Mouse (Mus musculus) brown adipose tissue, adult 24 weeks (tissue): ENCODE results near the gene Gpatch1. TPM values are rescaled to one million over a fixed set of nuclear protein-coding genes. Genes with fewer than 3 reads are reported as not detected.

Experiments used
- H3K27ac ChIP-seq: fragments of 200-500 bp; replicated peaks from 2 replicates; pipeline ENCODE4 v1.5.1; 2012; ENCODE audit warnings: low read depth, mild to moderate bottlenecking, low read length
- H3K4me1 ChIP-seq: fragments of 200-500 bp; 2 replicates; pipeline ENCODE4 v1.6.1; 2012; ENCODE audit warnings: low read length, mixed read lengths; ENCODE audit not compliant: control insufficient read depth, insufficient read depth, insufficient read length
- H3K4me3 ChIP-seq: fragments of 200-500 bp; 2 replicates; pipeline ENCODE4 v1.5.1; 2012; ENCODE audit warnings: low read depth, mild to moderate bottlenecking, low read length, moderate library complexity; ENCODE audit not compliant: insufficient read depth
- polyA plus RNA-seq: library from polyadenylated mRNA; stranded (reverse); fragments of >200 nt; gene quantifications from 2 replicates; pipeline ENCODE4 v1.2.4, GENCODE M21; 2012; ENCODE audit not compliant: missing spikeins, insufficient read depth, insufficient read length

Gpatch1 gene
- polyA plus RNA-seq, 1 experiment = 7.3 TPM

DNA sequence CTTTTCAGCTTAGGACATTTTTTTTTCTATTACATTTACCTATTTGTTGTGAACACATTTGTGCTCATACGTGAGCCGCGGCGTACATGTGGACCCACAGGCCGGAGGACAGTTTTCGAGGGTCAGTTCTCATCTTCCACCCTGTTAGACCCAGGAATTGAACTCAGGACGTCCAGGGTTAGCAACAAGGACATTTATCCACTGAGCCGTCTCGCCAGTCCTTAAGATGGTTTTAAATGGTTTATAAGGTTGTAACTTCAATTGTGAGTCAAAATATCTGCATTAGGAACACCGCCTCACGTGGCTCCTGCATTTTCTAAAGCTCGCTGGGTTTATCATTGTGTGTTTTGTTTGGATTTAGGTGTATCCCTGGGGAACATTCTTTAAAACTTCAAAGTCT is 84.4 kb downstream of the Gpatch1 start:
- H3K4me3 ChIP-seq = peak overlapping the region; percentile 50

DNA sequence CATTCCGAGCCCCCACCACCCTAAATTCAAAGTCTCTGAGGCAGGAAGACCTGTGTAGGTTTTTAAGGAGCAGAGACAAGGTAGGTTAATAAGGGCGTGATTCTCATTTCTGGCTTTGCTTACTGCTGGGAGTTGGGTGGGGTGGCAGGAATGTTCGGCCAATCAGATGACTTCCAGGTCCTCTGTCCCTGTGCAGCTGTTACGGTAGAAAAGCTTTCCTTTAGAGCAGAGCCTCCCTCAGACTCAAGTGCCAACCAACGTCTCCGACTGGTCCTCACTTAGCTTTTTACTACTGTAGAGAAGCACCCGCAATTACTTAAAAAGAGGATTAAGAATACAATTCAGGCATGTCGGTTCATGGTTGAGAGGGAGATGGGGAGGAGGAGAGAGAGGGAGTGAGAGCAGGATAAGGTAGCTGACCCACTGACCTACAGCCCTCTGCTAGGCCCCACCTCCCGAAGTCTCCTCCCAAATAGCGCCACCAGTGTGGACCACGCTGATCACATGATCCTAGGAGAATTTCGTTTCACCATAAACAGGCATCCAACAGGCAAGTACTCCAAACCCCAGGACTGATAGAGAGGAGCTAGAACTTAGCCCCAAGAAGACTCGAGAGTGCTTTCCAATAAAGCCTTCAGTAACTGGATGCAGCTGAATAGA is 85.3 kb downstream of the Gpatch1 start:
- Histone ChIP-seq H3K4me3 (no peak overlapping the region), H3K27ac (no peak overlapping the region)

More for the DNA sequence above, 84.4 kb downstream of the Gpatch1 start:
- H3K27ac ChIP-seq = no peak overlapping the region
- no peaks in the 10 kb centered on the region for H3K4me1 ChIP-seq

DNA sequence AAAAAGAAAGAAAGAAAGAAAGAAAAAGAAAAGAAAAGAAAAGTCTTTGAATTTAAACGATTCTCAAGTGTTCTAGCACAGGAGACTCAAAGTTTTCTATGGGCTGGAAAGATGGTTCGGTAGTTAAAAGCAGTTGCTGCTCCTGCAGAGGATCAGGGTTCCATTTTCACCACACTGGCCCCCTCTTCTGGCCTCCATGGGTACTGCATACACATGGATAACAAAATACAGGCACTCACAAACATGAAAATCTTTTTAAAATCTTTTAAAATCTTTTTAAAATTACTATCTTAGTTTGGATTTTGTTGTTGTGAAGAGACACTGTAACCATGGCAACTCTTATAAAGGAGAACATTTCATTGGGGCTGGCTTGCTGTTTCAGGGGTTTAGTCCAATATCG is 87.9 kb downstream of the Gpatch1 start:
- no peak overlapping the region for H3K27ac ChIP-seq

More for the DNA sequence above, 85.3 kb downstream of the Gpatch1 start:
- H3K4me1 ChIP-seq = no peaks in the 10 kb centered on the region

More for the DNA sequence above, 87.9 kb downstream of the Gpatch1 start:
- no peaks in the 10 kb centered on the region for H3K4me1 ChIP-seq
- H3K4me3 ChIP-seq = no peak overlapping the region

Other genes with a start within 250 kb of the Gpatch1 start
- 427 and 435 TPM in 2 replicates for gene Cebpa, start 199.1 kb downstream of the Gpatch1 start, polyA plus RNA-seq
- gene Slc7a10, start 132.1 kb downstream of the Gpatch1 start, polyA plus RNA-seq = 7.7 and 8.3 TPM in 2 replicates
- 5.6 and 6.7 TPM in 2 replicates for gene Lrp3, start 102.9 kb downstream of the Gpatch1 start, polyA plus RNA-seq
- 2.0 and 3.6 TPM in 2 replicates for gene Rhpn2, start 15.7 kb upstream of the Gpatch1 start, polyA plus RNA-seq
- gene Faap24, start 78.4 kb upstream of the Gpatch1 start, polyA plus RNA-seq = 2.6 and 3.3 TPM in 2 replicates
- 7.0 and 15.1 TPM in 2 replicates for gene Cep89, start 78.6 kb upstream of the Gpatch1 start, polyA plus RNA-seq
- gene Slc7a9, start 130.4 kb upstream of the Gpatch1 start, polyA plus RNA-seq = not detected in 2 replicates
- not detected in 2 replicates for gene Tdrd12, start 219.3 kb upstream of the Gpatch1 start, polyA plus RNA-seq
- gene Nudt19, start 237.9 kb upstream of the Gpatch1 start, polyA plus RNA-seq = 105 and 112 TPM in 2 replicates